Mouse (Mus musculus) liver, embryonic 14.5 days (tissue): ENCODE measurements around the gene Tbc1d9. TPM values are rescaled to one million over a fixed set of nuclear protein-coding genes. Genes with fewer than 3 reads are reported as not detected.

Experiments
- ATAC-seq: fragments of 200-750 bp; cut with Nextera tagmentation; 2 replicates; pipeline ENCODE4 v1.8.0; 2017; ENCODE audit warnings: moderate number of reproducible peaks, mild to moderate bottlenecking, moderate library complexity; ENCODE audit not compliant: insufficient read depth
- DNase-seq, 3 experiments: peaks; one replicate each; pipeline ENCODE4 v3.0.0-alpha.2; 2012 to 2013; ENCODE audit warnings: low read depth in 3 of 3, low spot score in 3 of 3
- H3K27ac ChIP-seq: fragments of 300-500 bp; sonication (generic); 2 replicates; pipeline ENCODE4 v1.5.1; 2014; ENCODE audit warnings: moderate library complexity, mild to moderate bottlenecking, control low read depth, inconsistent platforms
- H3K27me3 ChIP-seq: fragments of 300-500 bp; sonication (generic); 2 replicates; pipeline ENCODE4 v1.6.1; 2014; ENCODE audit warnings: mild to moderate bottlenecking, low read length, moderate library complexity; ENCODE audit not compliant: control insufficient read depth, insufficient read depth
- H3K36me3 ChIP-seq: fragments of 300-500 bp; sonication (generic); replicated peaks from 2 replicates; pipeline ENCODE4 v1.6.1; 2014; ENCODE audit warnings: low read depth; ENCODE audit not compliant: control insufficient read depth, insufficient read depth
- H3K4me1 ChIP-seq, 2 experiments: fragments of 200-500 bp in 1 of 2; fragments of 300-500 bp in 1 of 2; sonication (generic) in 1 of 2; replicated peaks; 2 replicates each; pipeline ENCODE4 v1.6.1; 2012 to 2014; ENCODE audit warnings: antibody characterized with exemption in 1 of 2, inconsistent platforms in 1 of 2, low read length in 1 of 2; ENCODE audit not compliant: control insufficient read depth in 2 of 2, insufficient read depth in 2 of 2
- H3K4me2 ChIP-seq: fragments of 300-500 bp; sonication (generic); 2 replicates; pipeline ENCODE4 v1.6.1; 2014; ENCODE audit warnings: low read depth, mild to moderate bottlenecking, control low read depth, moderate library complexity
- H3K4me3 ChIP-seq, 2 experiments: fragments of 200-500 bp in 1 of 2; fragments of 300-500 bp in 1 of 2; sonication (generic) in 1 of 2; 2 replicates each; pipeline ENCODE4 v1.5.1; 2012 to 2014; ENCODE audit warnings: low read depth in 2 of 2, low read length in 2 of 2, mild to moderate bottlenecking in 2 of 2, control low read depth in 1 of 2, inconsistent platforms in 1 of 2, moderate library complexity in 1 of 2; ENCODE audit not compliant: insufficient read depth in 1 of 2
- H3K9ac ChIP-seq: fragments of 300-500 bp; sonication (generic); replicated peaks from 2 replicates; pipeline ENCODE4 v1.6.1; 2014; ENCODE audit warnings: mild to moderate bottlenecking, control low read depth, moderate library complexity
- H3K9me3 ChIP-seq: fragments of 300-500 bp; sonication (generic); 2 replicates; pipeline ENCODE4 v1.6.1; 2016; ENCODE audit warnings: low read length, mixed read lengths; ENCODE audit not compliant: control insufficient read depth
- CTCF ChIP-seq: IDR thresholded peaks from 2 replicates; pipeline ENCODE4 v1.5.1; 2016; ENCODE audit warnings: antibody characterized with exemption, low read depth, control low read depth
- EP300 ChIP-seq: IDR thresholded peaks from 2 replicates; pipeline ENCODE4 v1.6.1; 2016; ENCODE audit warnings: antibody characterized with exemption, low read depth
- WGBS: fragments of 180-500 bp; shearing (Covaris S2); extraction: QIAGEN DNeasy Blood & Tissue Kit; methylation state at CpG from one replicate; pipeline ENCODE4 v1.1.7; 2014; ENCODE audit not compliant: insufficient replicate concordance; 5-methylcytosine and 5-hydroxymethylcytosine counted together
- polyA plus RNA-seq, 2 experiments: library from polyadenylated mRNA; depleted of rRNA in 1 of 2; stranded (reverse) in 1 of 2; unstranded in 1 of 2; fragments of >200 nt; fragmentation: Nextera tagmentation in 1 of 2; extraction: Ambion mirVana in 1 of 2; gene quantifications; 2 replicates each; pipeline versions ENCODE4 v1.2.1 to v1.2.3; 2012 to 2014

The Tbc1d9 gene
- polyA plus RNA-seq (2012; rRNA removed), result 1.1 and 1.3 TPM in 2 replicates
- polyA plus RNA-seq (2014; fragmentation: Nextera tagmentation; extraction: Ambion mirVana), result 0.43 and 0.92 TPM in 2 replicates

GRCm38 (mm10) chr8:83165235-83165930 lies at the start of gene Tbc1d9:
Gene Tbc1d9 (plus strand): TSS chr8:83165352.
- ATAC-seq (peak; percentile 73), DNase-seq (peak in 1 of 3 experiments; percentile 17)
- WGBS, result under 1% methylated on average over 63 of the region's 63 CpGs
- H3K9ac ChIP-seq, result peak within 1 kb of the TSS; percentile 42
- no peak within 1 kb of the TSS for H3K27ac ChIP-seq
- H3K9me3 ChIP-seq, result no peaks in the 10 kb centered on the region
- H3K36me3 ChIP-seq, result no peaks in the 10 kb centered on the region
- no peaks in the 10 kb centered on the region for H3K4me1 ChIP-seq
- peak within 1 kb of the TSS; percentile 68 for H3K4me2 ChIP-seq
- peak within 1 kb of the TSS; percentile 43 to 60 for H3K4me3 ChIP-seq
- TF ChIP-seq CTCF (peak; percentile 47), EP300 (no peak)
- peaks cover 30% of the 10 kb centered on the region for H3K27me3 ChIP-seq

- 45% methylated on average over 2 of the region's 2 CpGs for WGBS
- no peak overlapping the region for H3K4me3 ChIP-seq
- no peak overlapping the region for H3K4me2 ChIP-seq
- no peaks in the 10 kb centered on the region for H3K36me3 ChIP-seq
- no peak for TF ChIP-seq CTCF
- no peak for TF ChIP-seq EP300
- H3K27ac ChIP-seq, result no peak overlapping the region
- ATAC-seq (no peak), DNase-seq (no peak)
- no peak overlapping the region for H3K9ac ChIP-seq
- H3K9me3 ChIP-seq, result no peaks in the 10 kb centered on the region
- peaks cover 0 to 3% of the 10 kb centered on the region in 2 experiments; a peak in 1 of 4 replicates for H3K4me1 ChIP-seq
- H3K27me3 ChIP-seq, result no peaks in the 10 kb centered on the region
Observed at GRCm38 (mm10) chr8:83135086-83135485, 30.1 kb upstream of the Tbc1d9 start.

GRCm38 (mm10) chr8:83140068-83140467 lies 25.1 kb upstream of the Tbc1d9 start:
- 14% methylated on average over 1 of the region's 1 CpGs for WGBS
- Histone ChIP-seq H3K9me3 (no peaks in the 10 kb centered on the region), H3K4me2 (no peak overlapping the region), H3K27me3 (no peaks in the 10 kb centered on the region), H3K27ac (no peak overlapping the region), H3K9ac (no peak overlapping the region), H3K36me3 (no peaks in the 10 kb centered on the region), H3K4me1 (peaks cover 0 to 3% of the 10 kb centered on the region in 2 experiments; a peak in 1 of 4 replicates), H3K4me3 (no peak overlapping the region)
- DNase-seq (no peak), ATAC-seq (no peak)
- TF ChIP-seq EP300 (no peak), CTCF (no peak)

GRCm38 (mm10) chr8:83140701-83141111 lies 24.4 kb upstream of the Tbc1d9 start:
- ATAC-seq, result no peak
- no peak overlapping the region for H3K4me3 ChIP-seq
- no peaks in the 10 kb centered on the region for H3K9me3 ChIP-seq
- H3K4me1 ChIP-seq, result peaks cover 0 to 3% of the 10 kb centered on the region in 2 experiments; a peak in 1 of 4 replicates
- WGBS, result 9% methylated on average over 3 of the region's 3 CpGs
- no peak for DNase-seq
- H3K36me3 ChIP-seq, result no peaks in the 10 kb centered on the region
- TF ChIP-seq EP300 (no peak), CTCF (no peak)
- peak overlapping the region; percentile 20; the same call in 1 of the 2 replicates for H3K4me2 ChIP-seq
- no peaks in the 10 kb centered on the region for H3K27me3 ChIP-seq
- H3K27ac ChIP-seq, result no peak overlapping the region
- H3K9ac ChIP-seq, result no peak overlapping the region

GRCm38 (mm10) chr8:83141358-83141757 lies 23.8 kb upstream of the Tbc1d9 start:
- H3K4me1 ChIP-seq, result peaks cover 0 to 3% of the 10 kb centered on the region in 2 experiments; a peak in 1 of 4 replicates
- no peaks in the 10 kb centered on the region for H3K27me3 ChIP-seq
- H3K9ac ChIP-seq, result no peak overlapping the region
- H3K27ac ChIP-seq, result no peak overlapping the region
- 0 out of 2 replicates have a peak overlapping the region, but pooled peaks have one; percentile 20 for H3K4me2 ChIP-seq
- H3K9me3 ChIP-seq, result no peaks in the 10 kb centered on the region
- H3K36me3 ChIP-seq, result no peaks in the 10 kb centered on the region
- WGBS, result 29% methylated on average over 5 of the region's 5 CpGs
- DNase-seq (peak in 1 of 3 experiments; percentile 24), ATAC-seq (no peak)
- no peak for TF ChIP-seq CTCF
- no peak overlapping the region for H3K4me3 ChIP-seq
